8 mouse cellular contexts compared by ENCODE assay signal in genomic region chr12:86823488-86823854, GRCm38 (mm10).
DNase-seq lines count a peak whose midpoint lies in the region; ATAC-seq and TF ChIP-seq lines count a peak whose summit lies in the region.

No protein-coding gene starts in this region.

- H3K4me3 ChIP-seq in cerebellum, adult 2 months (replicated peaks; ENCODE audit: insufficient read depth, low read depth, low read length): peak overlapping the region; percentile 42
- H3K4me3 ChIP-seq in neural tube, embryonic 11.5 days (ENCODE audit: low read depth, low read length): 0 out of 2 replicates have a peak overlapping the region, but pooled peaks have one; percentile 13
- peak overlapping the region; percentile 26 for H3K4me3 ChIP-seq in limb, embryonic 13.5 days
- H3K4me3 ChIP-seq in stomach, embryonic 15.5 days (replicated peaks): peak overlapping the region; percentile 26

- H3K9ac ChIP-seq in neural tube, embryonic 11.5 days (ENCODE audit: low read length): peak overlapping the region; percentile 58
- peak overlapping the region; percentile 63 for H3K9ac ChIP-seq in limb, embryonic 13.5 days
- H3K9ac ChIP-seq in stomach, embryonic 15.5 days: 0 out of 2 replicates have a peak overlapping the region, but pooled peaks have one; percentile 22

- H3K4me1 ChIP-seq in cerebellum, adult 2 months (ENCODE audit: control insufficient read depth, insufficient read depth, low read length): peaks cover 30% of the 10 kb centered on the region
- peaks cover 24% of the 10 kb centered on the region for H3K4me1 ChIP-seq in neural tube, embryonic 11.5 days (ENCODE audit: control insufficient read depth, insufficient read depth, low read length)
- peaks cover 65% of the 10 kb centered on the region for H3K4me1 ChIP-seq in limb, embryonic 13.5 days
- peaks cover 31% of the 10 kb centered on the region for H3K4me1 ChIP-seq in stomach, embryonic 15.5 days

- no peaks in the 10 kb centered on the region for H3K27me3 ChIP-seq in cerebellum, adult 2 months (ENCODE audit: control insufficient read depth, insufficient read depth, low read length)
- no peaks in the 10 kb centered on the region for H3K27me3 ChIP-seq in neural tube, embryonic 11.5 days (ENCODE audit: control insufficient read depth, insufficient read depth, low read length)
- H3K27me3 ChIP-seq in limb, embryonic 13.5 days: no peaks in the 10 kb centered on the region
- no peaks in the 10 kb centered on the region for H3K27me3 ChIP-seq in stomach, embryonic 15.5 days (replicated peaks)

- peak overlapping the region; percentile 78 for H3K27ac ChIP-seq in cerebellum, adult 2 months (ENCODE audit: insufficient read depth, low read length)
- peak overlapping the region; percentile 98 for H3K27ac ChIP-seq in neural tube, embryonic 11.5 days (ENCODE audit: low read depth, low read length)
- H3K27ac ChIP-seq in limb, embryonic 13.5 days: peak overlapping the region; percentile 98
- H3K27ac ChIP-seq in stomach, embryonic 15.5 days: peak overlapping the region; percentile 99

- peak; percentile 24 for ATAC-seq in neural tube, embryonic 11.5 days (ENCODE audit: insufficient read depth, low FRiP score, low TSS enrichment)
- ATAC-seq in limb, embryonic 13.5 days (ENCODE audit: low FRiP score, low read depth): no peak
- no peak for ATAC-seq in stomach, embryonic 15.5 days (ENCODE audit: insufficient read depth, low FRiP score, low read depth)

- no peaks in the 10 kb centered on the region for H3K9me3 ChIP-seq in neural tube, embryonic 11.5 days (ENCODE audit: control insufficient read depth, low read length)
- H3K9me3 ChIP-seq in limb, embryonic 13.5 days: no peaks in the 10 kb centered on the region
- no peaks in the 10 kb centered on the region for H3K9me3 ChIP-seq in stomach, embryonic 15.5 days

- WGBS in cerebellum, adult 2 months: 62% methylated on average over 4 of the region's 4 CpGs
- 44% methylated on average over 4 of the region's 4 CpGs for WGBS in neural tube, embryonic 11.5 days
- 63% methylated on average over 4 of the region's 4 CpGs for WGBS in limb, embryonic 13.5 days
- 50% methylated on average over 2 of the region's 4 CpGs for WGBS in stomach, embryonic 15.5 days

- no peak for TF ChIP-seq CTCF in cerebellum, adult 2 months (IDR thresholded peaks at IDR 0.05; ENCODE audit: borderline replicate concordance, insufficient read depth, low read depth, low read length)

- DNase-seq in cerebellum, adult 2 months: no peak
- no peak for DNase-seq in cerebellum, adult 8-10 months
- DNase-seq in neural tube, embryonic 11.5 days (ENCODE audit: low spot score): no peak
- no peak for DNase-seq in neural tube, embryonic 10.5 days (ENCODE audit: extremely low spot score, low spot score)
- no peak for DNase-seq in spleen, postnatal 14 days (ENCODE audit: low spot score in 2 of 2)
- no peak for DNase-seq in urinary bladder, adult 18-20 months (ENCODE audit: low spot score in 2 of 2)

- peak overlapping the region; percentile 35 for H3K4me2 ChIP-seq in neural tube, embryonic 11.5 days (ENCODE audit: low read depth)
- H3K4me2 ChIP-seq in limb, embryonic 13.5 days (replicated peaks): peak overlapping the region; percentile 60
- peak overlapping the region; percentile 59 for H3K4me2 ChIP-seq in stomach, embryonic 15.5 days

- TF ChIP-seq POLR2A in cerebellum, adult 2 months (IDR thresholded peaks at IDR 0.05; ENCODE audit: borderline replicate concordance, insufficient read depth, low read length): no peak

- H3K36me3 ChIP-seq in neural tube, embryonic 11.5 days (ENCODE audit: control insufficient read depth, insufficient read depth, low read length): no peaks in the 10 kb centered on the region
- H3K36me3 ChIP-seq in limb, embryonic 13.5 days: no peaks in the 10 kb centered on the region
- no peaks in the 10 kb centered on the region for H3K36me3 ChIP-seq in stomach, embryonic 15.5 days
